In the genomic region with DNA sequence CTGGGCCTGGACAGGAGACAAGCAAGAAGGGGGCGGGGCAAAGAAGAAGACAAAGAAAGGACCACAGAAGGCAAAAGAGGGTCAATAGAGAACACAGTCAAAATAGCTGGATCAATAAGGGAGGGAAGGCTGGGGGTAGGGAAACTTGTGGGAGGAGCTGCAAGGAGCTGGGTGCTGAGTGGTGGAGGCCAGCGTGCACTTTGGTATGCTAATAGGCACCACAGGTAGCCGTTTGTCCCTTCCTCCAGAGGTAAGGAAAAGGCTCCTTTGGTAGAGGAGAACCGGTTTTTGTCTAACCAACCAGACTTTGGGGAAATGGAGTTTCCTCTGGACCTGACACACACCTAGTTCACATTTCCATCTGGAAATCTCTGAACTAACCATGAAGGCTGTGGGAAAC, we compare ENCODE assay signal across 14 mouse cellular contexts. TPM values are rescaled to one million over a fixed set of nuclear protein-coding genes. Genes with fewer than 3 reads are reported as not detected.
"Had no signal": no experiment of that assay in that cellular context is flagged by ENCODE, and none has a peak within 500 bp of the region (broad histone marks: within the 10 kb centered on the region; RNA-seq: fewer than 3 reads in every experiment).

No protein-coding gene starts in this region.

- ATAC-seq: lung, postnatal 0 days; midbrain, embryonic 13.5 days had no signal

- H3K9me3 ChIP-seq: midbrain, embryonic 13.5 days had no signal

- H3K27ac ChIP-seq: limb, embryonic 13.5 days; liver, embryonic 14.5 days; midbrain, embryonic 13.5 days had no signal

- H3K4me3 ChIP-seq: limb, embryonic 13.5 days; midbrain, embryonic 13.5 days had no signal

- H3K4me1 ChIP-seq: limb, embryonic 13.5 days; midbrain, embryonic 13.5 days had no signal

- DNase-seq: kidney, postnatal 14 days; left cerebral cortex, postnatal 4 days; lung, adult 2 months; lung, postnatal 36 days; spleen, adult 18-20 months; thymus, adult 18-20 months; thymus, postnatal 14 days had no signal

- H3K9ac ChIP-seq: limb, embryonic 13.5 days; liver, embryonic 14.5 days; midbrain, embryonic 13.5 days had no signal

- H3K4me2 ChIP-seq: limb, embryonic 13.5 days; midbrain, embryonic 13.5 days had no signal

- H3K36me3 ChIP-seq: limb, embryonic 13.5 days; midbrain, embryonic 13.5 days had no signal

- H3K27me3 ChIP-seq: limb, embryonic 13.5 days; midbrain, embryonic 13.5 days had no signal

RNA-seq across cellular contexts. Expression of a gene that starts 22.5 kb away (rescaled TPM):
- total RNA-seq: left cerebral cortex, adult 18-20 months; midbrain, postnatal 0 days had no signal
- polyA plus RNA-seq: limb, embryonic 13.5 days; lung, postnatal 0 days; stomach, embryonic 14.5 days had no signal
